Mouse (Mus musculus): ENCODE measurements around the gene Rom1. TPM values are rescaled to one million over a fixed set of nuclear protein-coding genes. Genes with fewer than 3 reads are reported as not detected.

The Rom1 gene
- polyA plus RNA-seq, 1 experiment from 2014 or later: 1.4 TPM

GRCm38 (mm10) chr19:8944750-8945149 is 15.6 kb upstream of the Rom1 start:
- H3K4me2 ChIP-seq (replicated peaks): peak overlapping the region; percentile 74
- H3K27ac ChIP-seq: no peak overlapping the region; the same call in 1 of the 2 replicates
- H3K9ac ChIP-seq: peak overlapping the region; percentile 96; the same call in 1 of the 2 replicates
- no peak overlapping the region for H3K4me3 ChIP-seq (replicated peaks; ENCODE audit: low read length)
- ATAC-seq (ENCODE audit: low FRiP score) (no peak), DNase-seq (ENCODE audit: low spot score) (peak; percentile 72)
- H3K27me3 ChIP-seq (ENCODE audit: control insufficient read depth, insufficient read depth, low read length): no peaks in the 10 kb centered on the region
- H3K4me1 ChIP-seq (replicated peaks; ENCODE audit: control insufficient read depth, insufficient read depth, low read length): peaks cover 30% of the 10 kb centered on the region
- H3K9me3 ChIP-seq (ENCODE audit: control insufficient read depth, low read length): no peaks in the 10 kb centered on the region
- H3K36me3 ChIP-seq (replicated peaks; ENCODE audit: control insufficient read depth, insufficient read depth): peaks cover 62% of the 10 kb centered on the region
- WGBS: 41% methylated on average over 5 of the region's 5 CpGs

GRCm38 (mm10) chr19:8944062-8944461 is 14.9 kb upstream of the Rom1 start:
- Histone ChIP-seq H3K9ac (peak overlapping the region; percentile 96; the same call in 1 of the 2 replicates), H3K4me3 (replicated peaks; ENCODE audit: low read length) (peak overlapping the region; percentile 2; the same call in 1 of the 2 replicates), H3K4me2 (replicated peaks) (peak overlapping the region; percentile 74), H3K27ac (no peak overlapping the region), H3K36me3 (replicated peaks; ENCODE audit: control insufficient read depth, insufficient read depth) (peaks cover 57% of the 10 kb centered on the region), H3K9me3 (ENCODE audit: control insufficient read depth, low read length) (no peaks in the 10 kb centered on the region), H3K27me3 (ENCODE audit: control insufficient read depth, insufficient read depth, low read length) (no peaks in the 10 kb centered on the region), H3K4me1 (replicated peaks; ENCODE audit: control insufficient read depth, insufficient read depth, low read length) (peaks cover 30% of the 10 kb centered on the region)
- ATAC-seq (ENCODE audit: low FRiP score) (no peak), DNase-seq (ENCODE audit: low spot score) (no peak)
- WGBS: 69% methylated on average over 5 of the region's 5 CpGs

GRCm38 (mm10) chr19:8943047-8943446 is 13.9 kb upstream of the Rom1 start:
- H3K27ac ChIP-seq: no peak overlapping the region
- peaks cover 51% of the 10 kb centered on the region for H3K36me3 ChIP-seq (replicated peaks; ENCODE audit: control insufficient read depth, insufficient read depth)
- H3K27me3 ChIP-seq (ENCODE audit: control insufficient read depth, insufficient read depth, low read length): no peaks in the 10 kb centered on the region
- H3K4me3 ChIP-seq (replicated peaks; ENCODE audit: low read length): peak overlapping the region; percentile 93
- no peak for ATAC-seq (ENCODE audit: low FRiP score)
- H3K4me2 ChIP-seq (replicated peaks): peak overlapping the region; percentile 74
- no peak for DNase-seq (ENCODE audit: low spot score)
- H3K9me3 ChIP-seq (ENCODE audit: control insufficient read depth, low read length): no peaks in the 10 kb centered on the region
- peak overlapping the region; percentile 96 for H3K9ac ChIP-seq
- peaks cover 30% of the 10 kb centered on the region for H3K4me1 ChIP-seq (replicated peaks; ENCODE audit: control insufficient read depth, insufficient read depth, low read length)
- WGBS: 68% methylated on average over 2 of the region's 2 CpGs

- Histone ChIP-seq H3K27ac (peak overlapping the region; percentile 95), H3K4me3 (replicated peaks; ENCODE audit: low read length) (peak overlapping the region; percentile 93), H3K27me3 (ENCODE audit: control insufficient read depth, insufficient read depth, low read length) (no peaks in the 10 kb centered on the region), H3K36me3 (replicated peaks; ENCODE audit: control insufficient read depth, insufficient read depth) (peaks cover 48% of the 10 kb centered on the region), H3K4me1 (replicated peaks; ENCODE audit: control insufficient read depth, insufficient read depth, low read length) (peaks cover 30% of the 10 kb centered on the region), H3K9ac (peak overlapping the region; percentile 96), H3K9me3 (ENCODE audit: control insufficient read depth, low read length) (no peaks in the 10 kb centered on the region), H3K4me2 (replicated peaks) (peak overlapping the region; percentile 74)
- ATAC-seq (ENCODE audit: low FRiP score): peak; percentile 61
- under 1% methylated on average over 46 of the region's 46 CpGs for WGBS
- no peak for DNase-seq (ENCODE audit: low spot score)
Measured at GRCm38 (mm10) chr19:8942276-8942964, 13.3 kb upstream of the Rom1 start.

GRCm38 (mm10) chr19:8941515-8942217 is 12.5 kb upstream of the Rom1 start, which contains the start of gene Mta2:
Gene Mta2 (plus strand): TSS chr19:8941875.
- WGBS: under 1% methylated on average over 64 of the region's 64 CpGs
- peak; percentile 98 for DNase-seq (ENCODE audit: low spot score)
- peaks cover 48% of the 10 kb centered on the region for H3K36me3 ChIP-seq (replicated peaks; ENCODE audit: control insufficient read depth, insufficient read depth)
- H3K27ac ChIP-seq: peak within 1 kb of the TSS; percentile 95
- peak within 1 kb of the TSS; percentile 74 for H3K4me2 ChIP-seq (replicated peaks)
- H3K27me3 ChIP-seq (ENCODE audit: control insufficient read depth, insufficient read depth, low read length): no peaks in the 10 kb centered on the region
- peaks cover 30% of the 10 kb centered on the region for H3K4me1 ChIP-seq (replicated peaks; ENCODE audit: control insufficient read depth, insufficient read depth, low read length)
- peak; percentile 96 for ATAC-seq (ENCODE audit: low FRiP score)
- H3K9me3 ChIP-seq (ENCODE audit: control insufficient read depth, low read length): no peaks in the 10 kb centered on the region
- H3K4me3 ChIP-seq (replicated peaks; ENCODE audit: low read length): peak within 1 kb of the TSS; percentile 93
- peak within 1 kb of the TSS; percentile 96 for H3K9ac ChIP-seq

GRCm38 (mm10) chr19:8941136-8941514 is 12.0 kb upstream of the Rom1 start:
- H3K9ac ChIP-seq: peak overlapping the region; percentile 49
- no peaks in the 10 kb centered on the region for H3K9me3 ChIP-seq (ENCODE audit: control insufficient read depth, low read length)
- H3K4me2 ChIP-seq (replicated peaks): peak overlapping the region; percentile 74
- peaks cover 46% of the 10 kb centered on the region for H3K36me3 ChIP-seq (replicated peaks; ENCODE audit: control insufficient read depth, insufficient read depth)
- ATAC-seq (ENCODE audit: low FRiP score) (peak; percentile 31), DNase-seq (ENCODE audit: low spot score) (no peak)
- H3K27me3 ChIP-seq (ENCODE audit: control insufficient read depth, insufficient read depth, low read length): no peaks in the 10 kb centered on the region
- peaks cover 30% of the 10 kb centered on the region for H3K4me1 ChIP-seq (replicated peaks; ENCODE audit: control insufficient read depth, insufficient read depth, low read length)
- peak overlapping the region; percentile 70 for H3K27ac ChIP-seq
- WGBS: 28% methylated on average over 10 of the region's 10 CpGs
- H3K4me3 ChIP-seq (replicated peaks; ENCODE audit: low read length): peak overlapping the region; percentile 93

- Histone ChIP-seq H3K36me3 (replicated peaks; ENCODE audit: control insufficient read depth, insufficient read depth) (peaks cover 41% of the 10 kb centered on the region), H3K27me3 (ENCODE audit: control insufficient read depth, insufficient read depth, low read length) (no peaks in the 10 kb centered on the region), H3K9ac (peak overlapping the region; percentile 49), H3K9me3 (ENCODE audit: control insufficient read depth, low read length) (no peaks in the 10 kb centered on the region), H3K4me2 (replicated peaks) (peak overlapping the region; percentile 74), H3K4me3 (replicated peaks; ENCODE audit: low read length) (peak overlapping the region; percentile 93; the same call in 1 of the 2 replicates), H3K4me1 (replicated peaks; ENCODE audit: control insufficient read depth, insufficient read depth, low read length) (peaks cover 30% of the 10 kb centered on the region), H3K27ac (no peak overlapping the region)
- ATAC-seq (ENCODE audit: low FRiP score): no peak
- 80% methylated on average over 15 of the region's 15 CpGs for WGBS
- no peak for DNase-seq (ENCODE audit: low spot score)
Measured at GRCm38 (mm10) chr19:8940526-8941133, 11.5 kb upstream of the Rom1 start.

GRCm38 (mm10) chr19:8936736-8937135 is 7.6 kb upstream of the Rom1 start:
- Histone ChIP-seq H3K4me1 (replicated peaks; ENCODE audit: control insufficient read depth, insufficient read depth, low read length) (peaks cover 6% of the 10 kb centered on the region), H3K9ac (no peak overlapping the region), H3K9me3 (ENCODE audit: control insufficient read depth, low read length) (no peaks in the 10 kb centered on the region), H3K4me3 (replicated peaks; ENCODE audit: low read length) (no peak overlapping the region), H3K27me3 (ENCODE audit: control insufficient read depth, insufficient read depth, low read length) (no peaks in the 10 kb centered on the region), H3K27ac (no peak overlapping the region), H3K36me3 (replicated peaks; ENCODE audit: control insufficient read depth, insufficient read depth) (0 out of 2 replicates have a peak, but pooled peaks cover 18% of the 10 kb centered on the region), H3K4me2 (replicated peaks) (no peak overlapping the region)
- 92% methylated on average over 2 of the region's 2 CpGs for WGBS
- ATAC-seq (ENCODE audit: low FRiP score) (no peak), DNase-seq (ENCODE audit: low spot score) (no peak)

- Histone ChIP-seq H3K36me3 (replicated peaks; ENCODE audit: control insufficient read depth, insufficient read depth) (peaks cover 19% of the 10 kb centered on the region), H3K9me3 (ENCODE audit: control insufficient read depth, low read length) (no peaks in the 10 kb centered on the region), H3K9ac (0 out of 2 replicates have a peak overlapping the region, but pooled peaks have one; percentile 69), H3K27ac (no peak overlapping the region), H3K4me2 (replicated peaks) (no peak overlapping the region), H3K4me1 (replicated peaks; ENCODE audit: control insufficient read depth, insufficient read depth, low read length) (0 out of 2 replicates have a peak, but pooled peaks cover 11% of the 10 kb centered on the region), H3K27me3 (ENCODE audit: control insufficient read depth, insufficient read depth, low read length) (no peaks in the 10 kb centered on the region), H3K4me3 (replicated peaks; ENCODE audit: low read length) (no peak overlapping the region)
- ATAC-seq (ENCODE audit: low FRiP score) (no peak), DNase-seq (ENCODE audit: low spot score) (no peak)
- 79% methylated on average over 7 of the region's 7 CpGs for WGBS
Measured at GRCm38 (mm10) chr19:8930771-8931170, 1.6 kb upstream of the Rom1 start.
